Mouse (Mus musculus) ES-E14 (cell line): ENCODE measurements around the gene Nup188. TPM values are rescaled to one million over a fixed set of nuclear protein-coding genes. Genes with fewer than 3 reads are reported as not detected.
A peak's percentile ranks its signal among the peaks of the same experiment; 100 is the strongest.

ENCODE experiments used
- DNase-seq: peaks from one replicate; pipeline ENCODE4 v3.0.0-alpha.2; 2013; ENCODE audit warnings: low read depth, low spot score
- H3K27ac ChIP-seq: 2 replicates; pipeline ENCODE4 v1.5.1; 2012; ENCODE audit warnings: low read depth, mild to moderate bottlenecking, low read length, moderate library complexity, mixed read lengths; ENCODE audit not compliant: poor library complexity, insufficient read depth, severe bottlenecking
- H3K36me3 ChIP-seq: 2 replicates; pipeline ENCODE4 v1.6.1; 2012; ENCODE audit warnings: mild to moderate bottlenecking, low read length, moderate library complexity, mixed read lengths; ENCODE audit not compliant: control insufficient read depth, poor library complexity, insufficient read depth, severe bottlenecking
- H3K4me1 ChIP-seq, 2 experiments: fragments of 150-350 bp in 1 of 2; sonication (generic) in 1 of 2; 2 replicates each; pipeline ENCODE4 v1.6.1; 2012; ENCODE audit warnings: low read length in 2 of 2, mild to moderate bottlenecking in 1 of 2, mixed read lengths in 1 of 2; ENCODE audit not compliant: control insufficient read depth in 2 of 2, insufficient read depth in 2 of 2, poor library complexity in 1 of 2
- H3K4me3 ChIP-seq, 2 experiments: fragments of 150-350 bp in 1 of 2; sonication (generic) in 1 of 2; 2 replicates each; pipeline ENCODE4 v1.5.1; 2012; ENCODE audit warnings: low read length in 2 of 2, low read depth in 1 of 2, mild to moderate bottlenecking in 1 of 2, mixed read lengths in 1 of 2; ENCODE audit not compliant: insufficient read depth in 1 of 2, poor library complexity in 1 of 2, severe bottlenecking in 1 of 2
- H3K9ac ChIP-seq: 2 replicates; pipeline ENCODE4 v1.6.1; 2012; ENCODE audit warnings: low read depth, mild to moderate bottlenecking, low read length, mixed read lengths; ENCODE audit not compliant: poor library complexity, insufficient read depth, severe bottlenecking
- H3K9me3 ChIP-seq: fragments of 150-350 bp; sonication (generic); 2 replicates; pipeline ENCODE4 v1.6.1; 2012; ENCODE audit warnings: low read depth, mild to moderate bottlenecking, low read length; ENCODE audit not compliant: control insufficient read depth, insufficient read depth
- CHD2 ChIP-seq: IDR thresholded peaks from 2 replicates; pipeline ENCODE4 v1.6.1; 2014; ENCODE audit warnings: mild to moderate bottlenecking, low read depth, low read length, inconsistent platforms
- HCFC1 ChIP-seq: IDR thresholded peaks from 2 replicates; pipeline ENCODE4 v1.6.1; 2012; ENCODE audit warnings: low read length, inconsistent platforms, borderline replicate concordance; ENCODE audit not compliant: insufficient read depth
- MAFK ChIP-seq: IDR thresholded peaks from 2 replicates; pipeline ENCODE4 v1.6.1; 2014; ENCODE audit warnings: mild to moderate bottlenecking, low read depth, low read length, inconsistent platforms; ENCODE audit not compliant: insufficient read depth
- ZC3H11A ChIP-seq: IDR thresholded peaks from 2 replicates; pipeline ENCODE4 v1.6.1; 2012; ENCODE audit warnings: low read depth, mild to moderate bottlenecking, inconsistent platforms, low read length, borderline replicate concordance
- ZNF384 ChIP-seq: IDR thresholded peaks from 2 replicates; pipeline ENCODE4 v1.6.1; 2012; ENCODE audit warnings: low read depth, low read length, inconsistent platforms
- in situ Hi-C, 2 experiments: fragments of 600-800 bp; cut with MboI; formaldehyde crosslinking; loops; one replicate each; pipeline ENCODE4 v1.15.1; 2025; ENCODE audit warnings: low sequenced_read_pairs in 2 of 2, inconsistent platforms in 1 of 2; ENCODE audit not compliant: unreplicated experiment in 2 of 2
- total RNA-seq: library from RNA; depleted of rRNA; stranded (reverse); fragments of 300-350 nt; gene quantifications from 2 replicates; pipeline ENCODE4 v1.2.3, GENCODE M21; 2012

The Nup188 gene
- total RNA-seq, 1 experiment = 84.5 TPM

- Histone ChIP-seq H3K4me1 (peaks cover 9 to 29% of the 10 kb centered on the region in 2 experiments; a peak in 3 of 4 replicates), H3K27ac (no peak overlapping the region), H3K4me3 (no peak overlapping the region), H3K9me3 (no peaks in the 10 kb centered on the region), H3K36me3 (peaks cover 5% of the 10 kb centered on the region; the same call in 1 of the 2 replicates), H3K9ac (no peak overlapping the region)
- in situ Hi-C loops = no loop called here
- TF ChIP-seq HCFC1 (no peak), ZC3H11A (no peak), ZNF384 (no peak), MAFK (no peak), CHD2 (no peak)
- DNase-seq = no peak
Observed at GRCm38 (mm10) chr2:30267466-30267865, 18.7 kb upstream of the Nup188 start.

GRCm38 (mm10) chr2:30268371-30268770, 17.8 kb upstream of the Nup188 start:
- Histone ChIP-seq H3K4me3 (no peak overlapping the region), H3K4me1 (peaks cover 9 to 25% of the 10 kb centered on the region in 2 experiments; a peak in 3 of 4 replicates), H3K9me3 (no peaks in the 10 kb centered on the region), H3K9ac (no peak overlapping the region), H3K27ac (no peak overlapping the region), H3K36me3 (peaks cover 1% of the 10 kb centered on the region; the same call in 1 of the 2 replicates)
- TF ChIP-seq ZC3H11A (no peak), MAFK (no peak), CHD2 (no peak), ZNF384 (no peak), HCFC1 (no peak)
- DNase-seq = no peak
- in situ Hi-C loops = no loop called here

- TF ChIP-seq ZC3H11A (no peak), ZNF384 (no peak), CHD2 (no peak), MAFK (no peak)
- Histone ChIP-seq H3K4me1 (peaks cover 9 to 22% of the 10 kb centered on the region in 2 experiments; a peak in 3 of 4 replicates), H3K36me3 (no peaks in the 10 kb centered on the region), H3K4me3 (no peak overlapping the region), H3K9ac (no peak overlapping the region), H3K27ac (no peak overlapping the region), H3K9me3 (no peaks in the 10 kb centered on the region)
- in situ Hi-C loops = no loop called here
- DNase-seq = no peak
Observed at GRCm38 (mm10) chr2:30269241-30269990, 16.8 kb upstream of the Nup188 start.

- DNase-seq = peak; percentile 62
- H3K4me1 ChIP-seq = peaks cover 5 to 16% of the 10 kb centered on the region in 2 experiments; a peak in 2 of 4 replicates
- no peaks in the 10 kb centered on the region for H3K9me3 ChIP-seq
- no peak overlapping the region for H3K4me3 ChIP-seq
- no peaks in the 10 kb centered on the region for H3K36me3 ChIP-seq
- no peak for TF ChIP-seq MAFK
- peak; percentile 49; the same call in 1 of the 2 replicates for TF ChIP-seq ZC3H11A
- TF ChIP-seq CHD2 = no peak
- TF ChIP-seq ZNF384 = 0 out of 2 replicates have a peak, but pooled peaks have one; percentile 21
- TF ChIP-seq HCFC1 = no peak
- in situ Hi-C loops = no loop called here
- no peak overlapping the region for H3K9ac ChIP-seq
- no peak overlapping the region for H3K27ac ChIP-seq
Observed at GRCm38 (mm10) chr2:30270134-30270533, 16.1 kb upstream of the Nup188 start.
